Mouse (Mus musculus): Measurements from ENCODE around the gene Brca2. TPM values are rescaled to one million over a fixed set of nuclear protein-coding genes. Genes with fewer than 3 reads are reported as not detected.
"Not testable (repeated sequence)": the region's sequence is repeated elsewhere in the genome, so short reads cannot be mapped to it uniquely, and the experiment has no call there.

The Brca2 gene
- 1 to 10 TPM; 2.6 to 3.4 TPM for total RNA-seq (2021)

GRCm38 (mm10) chr5:150521937-150522866, at the start of gene Brca2:
Gene Brca2, plus strand, starts transcription at chr5:150522630.
- intact Hi-C loops (cut with DNase I), result loop anchor here (2.0 kb wide), 1 partner anchor 145 kb away; the partner anchor contains the start of gene N4bp2l2

GRCm38 (mm10) chr5:150477364-150477763, 45.1 kb upstream of the Brca2 start:
- intact Hi-C loops (cut with DNase I), result no loop called here
- no peak for DNase-seq

More at GRCm38 (mm10) chr5:150521937-150522866, at the start of gene Brca2:
- peak; percentile 91 to 93 for DNase-seq

GRCm38 (mm10) chr5:150478612-150479011, 43.8 kb upstream of the Brca2 start:
- intact Hi-C loops (cut with DNase I), result no loop called here
- no peak for DNase-seq

GRCm38 (mm10) chr5:150485198-150485597, 37.2 kb upstream of the Brca2 start:
- DNase-seq, result peak; percentile 31 to 46
- intact Hi-C loops (cut with DNase I), result loop anchor here (2.0 kb wide), 2 partner anchors 26 to 44 kb away; no protein-coding TSS in a partner anchor

- no peak for DNase-seq
- intact Hi-C loops (cut with DNase I), result no loop called here
Observed at GRCm38 (mm10) chr5:150490285-150490684, 32.1 kb upstream of the Brca2 start.

- intact Hi-C loops (cut with DNase I), result no loop called here
- DNase-seq, result no peak
Observed at GRCm38 (mm10) chr5:150490821-150491220, 31.6 kb upstream of the Brca2 start.

- intact Hi-C loops (cut with DNase I); DNase-seq: not testable (repeated sequence)
Observed at GRCm38 (mm10) chr5:150491573-150492173, 30.8 kb upstream of the Brca2 start.

GRCm38 (mm10) chr5:150495792-150496191, 26.6 kb upstream of the Brca2 start:
- peak; percentile 55 to 72 for DNase-seq

GRCm38 (mm10) chr5:150510451-150511225, 11.8 kb upstream of the Brca2 start:
- intact Hi-C loops (cut with DNase I), result no loop called here
- no peak for DNase-seq

More at GRCm38 (mm10) chr5:150495792-150496191, 26.6 kb upstream of the Brca2 start:
- intact Hi-C loops (cut with DNase I), result loop anchor here (1.0 to 2.0 kb wide), 2 partner anchors 13 to 54 kb away; no protein-coding TSS in a partner anchor

- intact Hi-C loops (cut with DNase I), result no loop called here
- DNase-seq, result no peak
Observed at GRCm38 (mm10) chr5:150513264-150513663, 9.2 kb upstream of the Brca2 start.

- intact Hi-C loops (cut with DNase I), result no loop called here
- DNase-seq, result no peak
Observed at GRCm38 (mm10) chr5:150514027-150514426, 8.4 kb upstream of the Brca2 start.

GRCm38 (mm10) chr5:150518064-150518463, 4.4 kb upstream of the Brca2 start, which contains the start of gene Zar1l:
Gene Zar1l, minus strand, starts transcription at chr5:150518164.
- DNase-seq, result no peak
- intact Hi-C loops (cut with DNase I), result no loop called here

- intact Hi-C loops (cut with DNase I), result no loop called here
- DNase-seq, result no peak
Observed at GRCm38 (mm10) chr5:150519551-150519950, 2.9 kb upstream of the Brca2 start.

GRCm38 (mm10) chr5:150522867-150523234, 421 bp downstream of the Brca2 start:
- intact Hi-C loops (cut with DNase I), result loop anchor here (2.0 kb wide), 1 partner anchor 144 kb away; the partner anchor contains the start of gene N4bp2l2

GRCm38 (mm10) chr5:150525239-150525638, 2.8 kb downstream of the Brca2 start:
- intact Hi-C loops (cut with DNase I), result no loop called here

More at GRCm38 (mm10) chr5:150522867-150523234, 421 bp downstream of the Brca2 start:
- DNase-seq, result no peak

GRCm38 (mm10) chr5:150541302-150541701, 18.9 kb downstream of the Brca2 start:
- no peak for DNase-seq
- intact Hi-C loops (cut with DNase I), result no loop called here

More at GRCm38 (mm10) chr5:150525239-150525638, 2.8 kb downstream of the Brca2 start:
- DNase-seq, result no peak

GRCm38 (mm10) chr5:150543184-150543583, 20.8 kb downstream of the Brca2 start:
- DNase-seq, result no peak
- intact Hi-C loops (cut with DNase I), result no loop called here

- intact Hi-C loops (cut with DNase I), result no loop called here
Observed at GRCm38 (mm10) chr5:150551637-150552036, 29.2 kb downstream of the Brca2 start.

GRCm38 (mm10) chr5:150559519-150560103, 37.2 kb downstream of the Brca2 start:
- no peak for DNase-seq

More at GRCm38 (mm10) chr5:150551637-150552036, 29.2 kb downstream of the Brca2 start:
- no peak for DNase-seq

GRCm38 (mm10) chr5:150560851-150561250, 38.4 kb downstream of the Brca2 start:
- intact Hi-C loops (cut with DNase I), result no loop called here

More at GRCm38 (mm10) chr5:150559519-150560103, 37.2 kb downstream of the Brca2 start:
- intact Hi-C loops (cut with DNase I), result no loop called here

More at GRCm38 (mm10) chr5:150560851-150561250, 38.4 kb downstream of the Brca2 start:
- DNase-seq, result no peak
